Mouse (Mus musculus) olfactory bulb, adult 2 months (tissue): ENCODE data around the gene Prkaca. TPM values are rescaled to one million over a fixed set of nuclear protein-coding genes. Genes with fewer than 3 reads are reported as not detected.

ENCODE experiments used
- H3K27ac ChIP-seq: fragments of 200-500 bp; 2 replicates; pipeline ENCODE4 v1.5.1; 2012; ENCODE audit warnings: low read depth, low read length; ENCODE audit not compliant: insufficient read depth
- H3K4me1 ChIP-seq: fragments of 200-500 bp; 2 replicates; pipeline ENCODE4 v1.6.1; 2012; ENCODE audit warnings: low read length; ENCODE audit not compliant: control insufficient read depth, insufficient read depth
- H3K4me3 ChIP-seq: fragments of 200-500 bp; 2 replicates; pipeline ENCODE4 v1.5.1; 2012; ENCODE audit warnings: mild to moderate bottlenecking, low read depth, low read length, moderate library complexity; ENCODE audit not compliant: insufficient read depth
- CTCF ChIP-seq: fragments of 200-500 bp; IDR thresholded peaks from 2 replicates; pipeline ENCODE4 v1.5.1; 2012; ENCODE audit warnings: low read depth, mild to moderate bottlenecking, low read length, moderate library complexity; ENCODE audit not compliant: insufficient read depth
- POLR2A ChIP-seq: fragments of 200-500 bp; IDR thresholded peaks from 2 replicates; pipeline ENCODE4 v1.6.1; 2012; ENCODE audit warnings: mild to moderate bottlenecking, low read depth, low read length, moderate library complexity; ENCODE audit not compliant: insufficient read depth
- WGBS: fragments of 180-500 bp; shearing (Covaris S2); methylation state at CpG from one replicate; pipeline ENCODE4 v1.1.7; 2018; 5-methylcytosine and 5-hydroxymethylcytosine counted together
- polyA plus RNA-seq: library from polyadenylated mRNA; stranded (reverse); fragments of >200 nt; gene quantifications from 2 replicates; pipeline ENCODE4 v1.2.4, GENCODE M21; 2012; ENCODE audit warnings: low replicate concordance; ENCODE audit not compliant: missing spikeins, insufficient read depth, insufficient read length

Gene Prkaca
- polyA plus RNA-seq, 1 experiment = not detected

GRCm38 (mm10) chr8:84008362-84008761, 35.6 kb downstream of the Prkaca start:
- H3K27ac ChIP-seq = no peak overlapping the region
- no peak overlapping the region for H3K4me3 ChIP-seq
- peaks cover 31% of the 10 kb centered on the region for H3K4me1 ChIP-seq
- TF ChIP-seq CTCF = no peak
- no peak for TF ChIP-seq POLR2A
- 34% methylated on average over 7 of the region's 7 CpGs for WGBS

- peaks cover 27% of the 10 kb centered on the region for H3K4me1 ChIP-seq
- H3K4me3 ChIP-seq = no peak overlapping the region
- no peak overlapping the region for H3K27ac ChIP-seq
- 2% methylated on average over 11 of the region's 11 CpGs for WGBS
- TF ChIP-seq CTCF (peak; percentile 91), POLR2A (no peak)
These were observed 37.1 kb downstream of the Prkaca start for GRCm38 (mm10) chr8:84009876-84010275.

- 4% methylated on average over 83 of the region's 83 CpGs for WGBS
These were observed 38.1 kb downstream of the Prkaca start for GRCm38 (mm10) chr8:84010625-84011611.

GRCm38 (mm10) chr8:84011705-84012498, 39.1 kb downstream of the Prkaca start, which contains the start of gene 2210011C24Rik:
Gene 2210011C24Rik, minus strand, starts transcription at chr8:84012171.
- 2% methylated on average over 45 of the region's 45 CpGs for WGBS

More at GRCm38 (mm10) chr8:84010625-84011611, 38.1 kb downstream of the Prkaca start:
- H3K4me3 ChIP-seq = peak overlapping the region; percentile 57
- no peak overlapping the region for H3K27ac ChIP-seq
- TF ChIP-seq CTCF = peak; percentile 34; the same call in 1 of the 2 replicates
- TF ChIP-seq POLR2A = no peak
- peaks cover 24% of the 10 kb centered on the region for H3K4me1 ChIP-seq

GRCm38 (mm10) chr8:84012499-84013165, 39.8 kb downstream of the Prkaca start:
- peak overlapping the region; percentile 18 for H3K4me3 ChIP-seq
- peaks cover 24% of the 10 kb centered on the region for H3K4me1 ChIP-seq
- 26% methylated on average over 35 of the region's 35 CpGs for WGBS
- TF ChIP-seq POLR2A (no peak), CTCF (no peak)
- H3K27ac ChIP-seq = no peak overlapping the region

More at GRCm38 (mm10) chr8:84011705-84012498, 39.1 kb downstream of the Prkaca start, which contains the start of gene 2210011C24Rik:
- Histone ChIP-seq H3K4me1 (peaks cover 24% of the 10 kb centered on the region), H3K4me3 (peak within 1 kb of the TSS; percentile 57), H3K27ac (no peak within 1 kb of the TSS)
- TF ChIP-seq CTCF = no peak
- TF ChIP-seq POLR2A = no peak

GRCm38 (mm10) chr8:84015833-84016232, 43.0 kb downstream of the Prkaca start:
- Histone ChIP-seq H3K4me3 (no peak overlapping the region), H3K4me1 (peaks cover 19% of the 10 kb centered on the region), H3K27ac (no peak overlapping the region)
- WGBS = 96% methylated on average over 5 of the region's 5 CpGs
- TF ChIP-seq CTCF (no peak), POLR2A (no peak)

GRCm38 (mm10) chr8:84019738-84020137, 46.9 kb downstream of the Prkaca start:
- H3K4me3 ChIP-seq = no peak overlapping the region
- no peak overlapping the region for H3K27ac ChIP-seq
- H3K4me1 ChIP-seq = no peaks in the 10 kb centered on the region
- 89% methylated on average over 9 of the region's 9 CpGs for WGBS
- TF ChIP-seq POLR2A = no peak
- no peak for TF ChIP-seq CTCF

- Histone ChIP-seq H3K4me3 (no peak within 1 kb of the TSS), H3K4me1 (peaks cover 5% of the 10 kb centered on the region), H3K27ac (no peak within 1 kb of the TSS)
- WGBS = 32% methylated on average over 18 of the region's 18 CpGs
- no peak for TF ChIP-seq CTCF
- no peak for TF ChIP-seq POLR2A
These were observed 48.3 kb downstream of the Prkaca start, which contains the start of gene Palm3 for GRCm38 (mm10) chr8:84021096-84021495. Gene Palm3, plus strand, starts transcription at chr8:84021471.
